Mouse (Mus musculus): ENCODE measurements at regions not wholly inside any gene's neighbourhood (a gene's known extent, or its start where the extent isn't known, plus 50 kb on each side); places are given as distances from the start of the nearest gene placed in this dataset.
"Not testable (repeated sequence)": the region's sequence is repeated elsewhere in the genome, so short reads cannot be mapped to it uniquely, and the experiment has no call there.

- not testable (repeated sequence) for H3K4me2 ChIP-seq (replicated peaks); H3K27me3 ChIP-seq; H3K9me3 ChIP-seq (replicated peaks); H3K4me3 ChIP-seq; H3K36me3 ChIP-seq; H3K27ac ChIP-seq; H3K4me1 ChIP-seq; H3K9ac ChIP-seq; ATAC-seq (ENCODE audit: low FRiP score)
- WGBS = 95% methylated on average over 4 of the region's 4 CpGs
These were observed 603.4 kb upstream of the Gm19410 start for GRCm38 (mm10) chr8:35162166-35162565.

- Histone ChIP-seq H3K27me3 (no peaks in the 10 kb centered on the region), H3K4me2 (replicated peaks) (no peak overlapping the region), H3K4me1 (no peaks in the 10 kb centered on the region), H3K9me3 (replicated peaks) (no peaks in the 10 kb centered on the region), H3K36me3 (no peaks in the 10 kb centered on the region), H3K4me3 (no peak overlapping the region), H3K27ac (no peak overlapping the region), H3K9ac (no peak overlapping the region)
- ATAC-seq (ENCODE audit: low FRiP score) = no peak
- WGBS = 93% methylated on average over 6 of the region's 6 CpGs
These were observed 599.0 kb upstream of the Gm19410 start for GRCm38 (mm10) chr8:35166611-35167010.

GRCm38 (mm10) chr8:35171536-35172310 is 593.9 kb upstream of the Gm19410 start:
- H3K4me1 ChIP-seq = no peaks in the 10 kb centered on the region
- no peaks in the 10 kb centered on the region for H3K27me3 ChIP-seq
- no peak for ATAC-seq (ENCODE audit: low FRiP score)
- no peak overlapping the region for H3K27ac ChIP-seq
- no peaks in the 10 kb centered on the region for H3K36me3 ChIP-seq
- no peaks in the 10 kb centered on the region for H3K9me3 ChIP-seq (replicated peaks)
- no peak overlapping the region for H3K4me2 ChIP-seq (replicated peaks)
- no peak overlapping the region for H3K4me3 ChIP-seq
- no peak overlapping the region for H3K9ac ChIP-seq
- WGBS = 83% methylated on average over 13 of the region's 13 CpGs

- Histone ChIP-seq H3K36me3 (no peaks in the 10 kb centered on the region), H3K9ac (no peak overlapping the region), H3K4me2 (replicated peaks) (no peak overlapping the region), H3K4me1 (no peaks in the 10 kb centered on the region), H3K9me3 (replicated peaks) (no peaks in the 10 kb centered on the region), H3K27me3 (no peaks in the 10 kb centered on the region), H3K4me3 (no peak overlapping the region), H3K27ac (no peak overlapping the region)
- WGBS = 79% methylated on average over 5 of the region's 5 CpGs
- no peak for ATAC-seq (ENCODE audit: low FRiP score)
These were observed 588.3 kb upstream of the Gm19410 start for GRCm38 (mm10) chr8:35177314-35177713.

- Histone ChIP-seq H3K4me3 (no peak overlapping the region), H3K36me3 (no peaks in the 10 kb centered on the region)
- WGBS = 67% methylated on average over 3 of the region's 3 CpGs
These were observed 585.5 kb upstream of the Gm19410 start for GRCm38 (mm10) chr8:35180075-35180474.

GRCm38 (mm10) chr8:35182141-35182540 is 583.4 kb upstream of the Gm19410 start:
- no peak for ATAC-seq (ENCODE audit: low FRiP score)
- no peaks in the 10 kb centered on the region for H3K9me3 ChIP-seq (replicated peaks)
- 0 out of 2 replicates have a peak, but pooled peaks cover 2% of the 10 kb centered on the region for H3K4me1 ChIP-seq
- H3K27ac ChIP-seq = no peak overlapping the region
- H3K4me3 ChIP-seq = no peak overlapping the region
- no peaks in the 10 kb centered on the region for H3K36me3 ChIP-seq
- no peaks in the 10 kb centered on the region for H3K27me3 ChIP-seq
- WGBS = 82% methylated on average over 4 of the region's 4 CpGs
- H3K9ac ChIP-seq = no peak overlapping the region
- no peak overlapping the region for H3K4me2 ChIP-seq (replicated peaks)

More at GRCm38 (mm10) chr8:35180075-35180474, 585.5 kb upstream of the Gm19410 start:
- H3K9ac ChIP-seq = no peak overlapping the region
- H3K4me1 ChIP-seq = no peaks in the 10 kb centered on the region
- no peak overlapping the region for H3K27ac ChIP-seq
- H3K27me3 ChIP-seq = no peaks in the 10 kb centered on the region
- ATAC-seq (ENCODE audit: low FRiP score) = no peak
- no peak overlapping the region for H3K4me2 ChIP-seq (replicated peaks)
- H3K9me3 ChIP-seq (replicated peaks) = no peaks in the 10 kb centered on the region

GRCm38 (mm10) chr8:35183423-35183822 is 582.2 kb upstream of the Gm19410 start:
- Histone ChIP-seq H3K27ac (no peak overlapping the region), H3K9ac (no peak overlapping the region), H3K4me3 (no peak overlapping the region), H3K4me2 (replicated peaks) (no peak overlapping the region), H3K4me1 (0 out of 2 replicates have a peak, but pooled peaks cover 2% of the 10 kb centered on the region), H3K9me3 (replicated peaks) (no peaks in the 10 kb centered on the region), H3K27me3 (no peaks in the 10 kb centered on the region), H3K36me3 (no peaks in the 10 kb centered on the region)
- no peak for ATAC-seq (ENCODE audit: low FRiP score)
- WGBS = 87% methylated on average over 14 of the region's 14 CpGs

- Histone ChIP-seq H3K4me3 (no peak overlapping the region), H3K4me2 (replicated peaks) (no peak overlapping the region), H3K27me3 (no peaks in the 10 kb centered on the region), H3K4me1 (0 out of 2 replicates have a peak, but pooled peaks cover 2% of the 10 kb centered on the region), H3K9ac (no peak overlapping the region), H3K36me3 (no peaks in the 10 kb centered on the region), H3K27ac (no peak overlapping the region), H3K9me3 (replicated peaks) (no peaks in the 10 kb centered on the region)
- WGBS = 78% methylated on average over 10 of the region's 10 CpGs
- no peak for ATAC-seq (ENCODE audit: low FRiP score)
These were observed 580.4 kb upstream of the Gm19410 start for GRCm38 (mm10) chr8:35185165-35185564.

GRCm38 (mm10) chr8:35188531-35188930 is 577.1 kb upstream of the Gm19410 start:
- H3K9ac ChIP-seq = no peak overlapping the region
- 0 out of 2 replicates have a peak, but pooled peaks cover 2% of the 10 kb centered on the region for H3K4me1 ChIP-seq
- H3K27me3 ChIP-seq = no peaks in the 10 kb centered on the region
- no peak for ATAC-seq (ENCODE audit: low FRiP score)
- H3K4me2 ChIP-seq (replicated peaks) = no peak overlapping the region
- no peak overlapping the region for H3K27ac ChIP-seq
- no peak overlapping the region for H3K4me3 ChIP-seq
- 90% methylated on average over 8 of the region's 8 CpGs for WGBS
- H3K9me3 ChIP-seq (replicated peaks) = no peaks in the 10 kb centered on the region
- H3K36me3 ChIP-seq = no peaks in the 10 kb centered on the region

GRCm38 (mm10) chr8:35189695-35190094 is 575.9 kb upstream of the Gm19410 start:
- H3K9me3 ChIP-seq (replicated peaks) = no peaks in the 10 kb centered on the region
- no peak overlapping the region for H3K9ac ChIP-seq
- WGBS = 77% methylated on average over 16 of the region's 16 CpGs
- H3K27me3 ChIP-seq = no peaks in the 10 kb centered on the region
- H3K4me1 ChIP-seq = 0 out of 2 replicates have a peak, but pooled peaks cover 2% of the 10 kb centered on the region
- H3K27ac ChIP-seq = no peak overlapping the region
- H3K4me3 ChIP-seq = no peak overlapping the region
- H3K36me3 ChIP-seq = no peaks in the 10 kb centered on the region
- no peak overlapping the region for H3K4me2 ChIP-seq (replicated peaks)
- ATAC-seq (ENCODE audit: low FRiP score) = no peak

- H3K9ac ChIP-seq = no peak overlapping the region
- peaks cover 7% of the 10 kb centered on the region for H3K4me1 ChIP-seq
- no peak overlapping the region for H3K4me2 ChIP-seq (replicated peaks)
- no peak overlapping the region for H3K4me3 ChIP-seq
- H3K36me3 ChIP-seq = no peaks in the 10 kb centered on the region
- H3K27me3 ChIP-seq = no peaks in the 10 kb centered on the region
- H3K27ac ChIP-seq = no peak overlapping the region
- 32% methylated on average over 3 of the region's 3 CpGs for WGBS
- H3K9me3 ChIP-seq (replicated peaks) = no peaks in the 10 kb centered on the region
- ATAC-seq (ENCODE audit: low FRiP score) = no peak
These were observed 573.1 kb upstream of the Gm19410 start for GRCm38 (mm10) chr8:35192515-35192914.

GRCm38 (mm10) chr8:35193771-35194170 is 571.8 kb upstream of the Gm19410 start:
- Histone ChIP-seq H3K4me3 (no peak overlapping the region), H3K4me2 (replicated peaks) (no peak overlapping the region), H3K9me3 (replicated peaks) (no peaks in the 10 kb centered on the region), H3K27me3 (no peaks in the 10 kb centered on the region), H3K36me3 (no peaks in the 10 kb centered on the region), H3K4me1 (peaks cover 7% of the 10 kb centered on the region), H3K9ac (no peak overlapping the region), H3K27ac (no peak overlapping the region)
- no peak for ATAC-seq (ENCODE audit: low FRiP score)
- WGBS = 47% methylated on average over 1 of the region's 1 CpGs

GRCm38 (mm10) chr8:35196189-35196588 is 569.4 kb upstream of the Gm19410 start:
- H3K4me1 ChIP-seq = peaks cover 7% of the 10 kb centered on the region
- peak; percentile 51; the same call in 1 of the 2 replicates for ATAC-seq (ENCODE audit: low FRiP score)
- H3K27me3 ChIP-seq = no peaks in the 10 kb centered on the region
- no peak overlapping the region for H3K4me2 ChIP-seq (replicated peaks)
- 14% methylated on average over 4 of the region's 4 CpGs for WGBS
- H3K9ac ChIP-seq = no peak overlapping the region
- H3K36me3 ChIP-seq = no peaks in the 10 kb centered on the region
- no peaks in the 10 kb centered on the region for H3K9me3 ChIP-seq (replicated peaks)
- no peak overlapping the region for H3K27ac ChIP-seq
- H3K4me3 ChIP-seq = no peak overlapping the region

Data from hindbrain, embryonic 12.5 days (tissue).